Mouse (Mus musculus) midbrain, embryonic 15.5 days (tissue): ENCODE measurements around the gene Dll3. TPM values are rescaled to one million over a fixed set of nuclear protein-coding genes. Genes with fewer than 3 reads are reported as not detected.
A peak's percentile ranks its signal among the peaks of the same experiment; 100 is the strongest.

Source experiments
- ATAC-seq: fragments of 200-750 bp; cut with Nextera tagmentation; replicated peaks from 2 replicates; pipeline ENCODE4 v1.8.0; 2017; ENCODE audit warnings: moderate TSS enrichment
- H3K27ac ChIP-seq: fragments of 300-500 bp; sonication (generic); 2 replicates; pipeline ENCODE4 v1.5.1; 2015; ENCODE audit warnings: mild to moderate bottlenecking, inconsistent platforms
- H3K27me3 ChIP-seq: fragments of 300-500 bp; sonication (generic); replicated peaks from 2 replicates; pipeline ENCODE4 v1.6.1; 2015; ENCODE audit warnings: inconsistent platforms
- H3K36me3 ChIP-seq: fragments of 300-500 bp; sonication (generic); replicated peaks from 2 replicates; pipeline ENCODE4 v1.6.1; 2015; ENCODE audit warnings: inconsistent platforms
- H3K4me1 ChIP-seq: fragments of 300-500 bp; sonication (generic); 2 replicates; pipeline ENCODE4 v1.6.1; 2015; ENCODE audit warnings: inconsistent platforms
- H3K4me2 ChIP-seq: fragments of 300-500 bp; sonication (generic); 2 replicates; pipeline ENCODE4 v1.6.1; 2015; ENCODE audit warnings: inconsistent platforms, mild to moderate bottlenecking, moderate library complexity
- H3K4me3 ChIP-seq: fragments of 300-500 bp; sonication (generic); 2 replicates; pipeline ENCODE4 v1.5.1; 2015; ENCODE audit warnings: mild to moderate bottlenecking, inconsistent platforms
- H3K9ac ChIP-seq: fragments of 300-500 bp; sonication (generic); 2 replicates; pipeline ENCODE4 v1.6.1; 2015; ENCODE audit warnings: mild to moderate bottlenecking, inconsistent platforms
- H3K9me3 ChIP-seq: fragments of 300-500 bp; sonication (generic); 2 replicates; pipeline ENCODE4 v1.6.1; 2016; ENCODE audit warnings: inconsistent platforms
- WGBS: fragments of 180-500 bp; shearing (Covaris S2); methylation state at CpG from one replicate; pipeline ENCODE4 v1.1.7; 2015; ENCODE audit warnings: mixed read lengths; 5-methylcytosine and 5-hydroxymethylcytosine counted together
- polyA plus RNA-seq: library from polyadenylated mRNA; unstranded; fragments of >200 nt; fragmentation: Nextera tagmentation; extraction: Ambion mirVana; gene quantifications from 2 replicates; pipeline ENCODE4 v1.2.1, GENCODE M21; 2015

The Dll3 gene
- polyA plus RNA-seq, 1 experiment from 2014 or later: 22.6 TPM

GRCm38 (mm10) chr7:28294481-28294880, 7.6 kb downstream of the Dll3 start:
- H3K27ac ChIP-seq: peak overlapping the region; percentile 66
- H3K9ac ChIP-seq: peak overlapping the region; percentile 69
- ATAC-seq: peak; percentile 79
- peaks cover 35% of the 10 kb centered on the region for H3K4me1 ChIP-seq
- no peaks in the 10 kb centered on the region for H3K36me3 ChIP-seq
- peaks cover 28% of the 10 kb centered on the region for H3K27me3 ChIP-seq
- H3K9me3 ChIP-seq: no peaks in the 10 kb centered on the region
- peak overlapping the region; percentile 64 for H3K4me3 ChIP-seq
- WGBS: 3% methylated on average over 59 of the region's 63 CpGs
- H3K4me2 ChIP-seq: peak overlapping the region; percentile 81

GRCm38 (mm10) chr7:28290638-28291590, 11.1 kb downstream of the Dll3 start, which contains the start of gene Selenov:
TSS of gene Selenov (minus strand) at chr7:28291186.
- peak within 1 kb of the TSS; percentile 2; the same call in 1 of the 2 replicates for H3K9ac ChIP-seq
- H3K9me3 ChIP-seq: no peaks in the 10 kb centered on the region
- WGBS: 1% methylated on average over 52 of the region's 52 CpGs
- peak within 1 kb of the TSS; percentile 29 for H3K4me3 ChIP-seq
- peak; percentile 37; the same call in 1 of the 2 replicates for ATAC-seq
- no peak within 1 kb of the TSS for H3K27ac ChIP-seq
- H3K4me1 ChIP-seq: peaks cover 24% of the 10 kb centered on the region
- no peaks in the 10 kb centered on the region for H3K36me3 ChIP-seq
- peak within 1 kb of the TSS; percentile 49 for H3K4me2 ChIP-seq
- peaks cover 38% of the 10 kb centered on the region for H3K27me3 ChIP-seq

GRCm38 (mm10) chr7:28290165-28290564, 11.9 kb downstream of the Dll3 start:
- Histone ChIP-seq H3K27me3 (peaks cover 38% of the 10 kb centered on the region), H3K36me3 (no peaks in the 10 kb centered on the region), H3K4me2 (peak overlapping the region; percentile 49), H3K9me3 (no peaks in the 10 kb centered on the region), H3K4me3 (peak overlapping the region; percentile 29), H3K27ac (no peak overlapping the region), H3K4me1 (peaks cover 24% of the 10 kb centered on the region), H3K9ac (no peak overlapping the region)
- 1% methylated on average over 16 of the region's 18 CpGs for WGBS
- 0 out of 2 replicates have a peak, but pooled peaks have one; percentile 8 for ATAC-seq

GRCm38 (mm10) chr7:28280630-28281029, 21.4 kb downstream of the Dll3 start:
- Histone ChIP-seq H3K27me3 (no peaks in the 10 kb centered on the region), H3K27ac (no peak overlapping the region), H3K9ac (no peak overlapping the region), H3K36me3 (no peaks in the 10 kb centered on the region), H3K4me3 (no peak overlapping the region), H3K4me1 (peaks cover 16% of the 10 kb centered on the region), H3K4me2 (no peak overlapping the region), H3K9me3 (no peaks in the 10 kb centered on the region)
- WGBS: 81% methylated on average over 7 of the region's 7 CpGs
- no peak for ATAC-seq

GRCm38 (mm10) chr7:28278279-28278652, 23.8 kb downstream of the Dll3 start:
- Histone ChIP-seq H3K4me1 (peaks cover 16% of the 10 kb centered on the region), H3K9me3 (no peaks in the 10 kb centered on the region), H3K36me3 (no peaks in the 10 kb centered on the region), H3K4me3 (peak overlapping the region; percentile 62), H3K4me2 (peak overlapping the region; percentile 80), H3K27me3 (no peaks in the 10 kb centered on the region), H3K27ac (peak overlapping the region; percentile 86), H3K9ac (peak overlapping the region; percentile 78)
- ATAC-seq: no peak
- WGBS: 79% methylated on average over 7 of the region's 7 CpGs

GRCm38 (mm10) chr7:28277615-28278278, 24.3 kb downstream of the Dll3 start, which contains the start of gene Eid2b:
TSS of gene Eid2b (plus strand) at chr7:28277739.
- Histone ChIP-seq H3K36me3 (peaks cover 5% of the 10 kb centered on the region; the same call in 1 of the 2 replicates), H3K27me3 (no peaks in the 10 kb centered on the region), H3K4me3 (peak within 1 kb of the TSS; percentile 62), H3K9ac (peak within 1 kb of the TSS; percentile 78), H3K4me1 (peaks cover 16% of the 10 kb centered on the region), H3K9me3 (no peaks in the 10 kb centered on the region), H3K27ac (peak within 1 kb of the TSS; percentile 86), H3K4me2 (peak within 1 kb of the TSS; percentile 80)
- WGBS: 2% methylated on average over 67 of the region's 68 CpGs
- ATAC-seq: peak; percentile 78

GRCm38 (mm10) chr7:28277237-28277614, 24.8 kb downstream of the Dll3 start:
- ATAC-seq: peak; percentile 51; the same call in 1 of the 2 replicates
- Histone ChIP-seq H3K4me2 (no peak overlapping the region), H3K9me3 (no peaks in the 10 kb centered on the region), H3K36me3 (peaks cover 8% of the 10 kb centered on the region; the same call in 1 of the 2 replicates), H3K27ac (no peak overlapping the region), H3K4me1 (peaks cover 16% of the 10 kb centered on the region), H3K9ac (no peak overlapping the region), H3K4me3 (0 out of 2 replicates have a peak overlapping the region, but pooled peaks have one; percentile 62), H3K27me3 (no peaks in the 10 kb centered on the region)
- 60% methylated on average over 8 of the region's 8 CpGs for WGBS

- peaks cover 19% of the 10 kb centered on the region for H3K4me1 ChIP-seq
- ATAC-seq: no peak
- H3K9me3 ChIP-seq: no peaks in the 10 kb centered on the region
- no peak overlapping the region for H3K9ac ChIP-seq
- H3K4me3 ChIP-seq: no peak overlapping the region
- no peak overlapping the region for H3K4me2 ChIP-seq
- H3K27me3 ChIP-seq: no peaks in the 10 kb centered on the region
- 71% methylated on average over 3 of the region's 3 CpGs for WGBS
- no peak overlapping the region for H3K27ac ChIP-seq
- peaks cover 8% of the 10 kb centered on the region; the same call in 1 of the 2 replicates for H3K36me3 ChIP-seq
These were observed 30.3 kb downstream of the Dll3 start for GRCm38 (mm10) chr7:28271761-28272160.

GRCm38 (mm10) chr7:28269355-28269754, 32.7 kb downstream of the Dll3 start:
- no peak overlapping the region for H3K9ac ChIP-seq
- H3K4me3 ChIP-seq: peak overlapping the region; percentile 58; the same call in 1 of the 2 replicates
- peaks cover 8% of the 10 kb centered on the region; the same call in 1 of the 2 replicates for H3K36me3 ChIP-seq
- H3K4me2 ChIP-seq: peak overlapping the region; percentile 74
- no peak for ATAC-seq
- no peak overlapping the region for H3K27ac ChIP-seq
- peaks cover 4% of the 10 kb centered on the region; the same call in 1 of the 2 replicates for H3K27me3 ChIP-seq
- WGBS: 94% methylated on average over 12 of the region's 12 CpGs
- peaks cover 19% of the 10 kb centered on the region for H3K4me1 ChIP-seq
- no peaks in the 10 kb centered on the region for H3K9me3 ChIP-seq

GRCm38 (mm10) chr7:28268576-28268975, 33.5 kb downstream of the Dll3 start:
- H3K27me3 ChIP-seq: peaks cover 7% of the 10 kb centered on the region; the same call in 1 of the 2 replicates
- 30% methylated on average over 16 of the region's 16 CpGs for WGBS
- peak overlapping the region; percentile 93 for H3K27ac ChIP-seq

GRCm38 (mm10) chr7:28268042-28268531, 34.0 kb downstream of the Dll3 start:
- Histone ChIP-seq H3K27ac (peak overlapping the region; percentile 93), H3K4me3 (peak overlapping the region; percentile 58), H3K9ac (peak overlapping the region; percentile 84), H3K36me3 (peaks cover 6% of the 10 kb centered on the region; the same call in 1 of the 2 replicates), H3K4me1 (peaks cover 19% of the 10 kb centered on the region), H3K27me3 (peaks cover 7% of the 10 kb centered on the region; the same call in 1 of the 2 replicates), H3K9me3 (no peaks in the 10 kb centered on the region), H3K4me2 (peak overlapping the region; percentile 74)
- peak; percentile 87 for ATAC-seq
- WGBS: under 1% methylated on average over 46 of the region's 62 CpGs

More at GRCm38 (mm10) chr7:28268576-28268975, 33.5 kb downstream of the Dll3 start:
- Histone ChIP-seq H3K9ac (peak overlapping the region; percentile 84), H3K9me3 (no peaks in the 10 kb centered on the region), H3K4me2 (peak overlapping the region; percentile 74), H3K4me1 (peaks cover 19% of the 10 kb centered on the region), H3K4me3 (peak overlapping the region; percentile 58), H3K36me3 (peaks cover 8% of the 10 kb centered on the region; the same call in 1 of the 2 replicates)
- ATAC-seq: no peak
